Mouse (Mus musculus) heart, adult 11 months (tissue): ENCODE results near the gene Slc26a9.

ENCODE experiments used
- DNase-seq: peaks from one replicate; pipeline ENCODE4 v3.0.0; 2022

Slc26a9 gene

DNA sequence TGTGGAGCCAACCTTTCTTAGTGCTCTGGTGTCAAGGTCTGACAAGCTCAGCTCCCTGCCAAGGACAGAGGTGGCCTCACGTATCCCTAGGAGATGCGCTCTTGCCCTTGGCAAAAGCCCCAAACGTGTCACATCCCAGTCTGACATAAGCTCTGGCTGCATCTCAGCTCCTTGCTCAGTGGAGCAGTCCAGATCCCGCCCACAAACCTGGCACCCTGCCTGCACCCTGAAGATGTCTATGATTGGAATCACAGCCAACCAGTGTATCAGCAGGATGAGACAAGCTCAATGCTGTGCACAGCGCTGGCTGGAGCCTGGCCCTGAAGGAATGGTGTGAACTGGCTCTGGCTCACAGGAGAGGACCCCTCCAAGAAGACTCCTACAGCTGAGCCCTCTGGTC is 6.6 kb upstream of the Slc26a9 start:
- peak; percentile 96 for DNase-seq

DNA sequence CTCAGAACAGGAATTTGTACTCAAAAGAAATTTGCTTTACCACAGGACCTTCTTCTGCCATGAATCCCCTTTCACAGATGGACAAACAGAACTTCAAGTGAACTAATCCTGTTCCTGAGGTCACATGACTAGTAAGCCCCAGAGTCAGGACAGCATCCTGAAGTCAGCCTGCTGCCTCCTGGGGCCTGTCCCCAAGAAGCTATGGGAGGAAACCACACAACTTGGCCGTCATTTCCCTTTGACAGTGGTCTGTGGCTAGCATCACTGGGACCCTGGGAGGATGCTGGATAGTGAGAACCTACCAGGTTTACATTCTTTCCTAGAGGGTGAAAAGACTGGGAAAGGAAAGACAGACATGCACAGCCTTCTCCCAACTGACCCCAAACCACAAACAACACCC is 5.1 kb upstream of the Slc26a9 start:
- no peak for DNase-seq

DNA sequence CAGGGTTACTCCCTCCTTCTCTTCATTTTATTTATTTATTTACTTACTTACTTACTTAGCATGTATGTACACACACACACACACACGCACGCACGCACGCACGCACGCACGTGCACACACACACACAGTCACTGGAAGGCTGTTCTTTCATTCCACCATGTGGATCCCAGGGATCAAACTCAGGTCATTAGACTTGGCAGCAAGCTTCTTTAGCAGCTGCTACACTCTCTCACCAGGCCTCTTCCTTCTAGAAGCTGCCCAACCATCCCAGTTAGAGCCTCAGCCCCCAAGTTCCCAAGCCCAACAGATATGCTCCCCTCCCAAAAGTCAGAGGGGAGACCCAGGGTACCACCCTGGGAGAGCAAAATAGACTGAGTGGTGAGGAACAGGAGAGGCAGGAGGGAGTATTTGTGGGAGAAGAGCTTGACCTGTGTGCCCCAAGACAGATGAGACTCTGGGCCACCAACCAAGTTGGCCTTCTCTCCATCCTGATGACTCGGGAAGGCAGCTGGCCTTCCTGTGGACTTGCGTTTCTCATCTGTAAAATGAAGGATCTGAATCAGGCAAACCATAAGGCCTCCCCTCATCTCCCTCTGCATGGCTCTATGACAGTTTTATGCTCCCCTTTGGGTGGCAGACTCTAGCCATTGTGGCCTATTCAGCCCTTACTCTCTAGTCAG is 4.2 kb upstream of the Slc26a9 start:
- peak; percentile 94 for DNase-seq

DNA sequence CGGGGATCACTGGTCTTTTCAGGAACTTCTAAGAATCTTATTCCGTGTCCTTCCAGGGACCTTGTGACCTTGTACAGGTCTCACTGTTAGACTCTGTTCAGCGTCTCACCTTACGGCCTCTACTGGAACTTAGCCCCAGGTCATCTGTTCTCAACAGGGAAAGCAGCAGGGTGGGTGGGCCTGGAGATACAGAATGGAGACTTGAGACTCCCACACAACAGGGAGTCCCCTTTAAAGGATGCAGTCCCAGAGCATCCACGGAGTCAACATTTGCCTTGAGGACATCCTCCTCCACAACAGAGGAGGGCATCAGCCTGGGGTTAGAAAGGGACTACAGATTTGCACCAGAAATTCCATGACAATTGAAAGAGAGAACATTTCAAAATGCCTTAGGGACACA is 1.6 kb downstream of the Slc26a9 start:
- no peak for DNase-seq

DNA sequence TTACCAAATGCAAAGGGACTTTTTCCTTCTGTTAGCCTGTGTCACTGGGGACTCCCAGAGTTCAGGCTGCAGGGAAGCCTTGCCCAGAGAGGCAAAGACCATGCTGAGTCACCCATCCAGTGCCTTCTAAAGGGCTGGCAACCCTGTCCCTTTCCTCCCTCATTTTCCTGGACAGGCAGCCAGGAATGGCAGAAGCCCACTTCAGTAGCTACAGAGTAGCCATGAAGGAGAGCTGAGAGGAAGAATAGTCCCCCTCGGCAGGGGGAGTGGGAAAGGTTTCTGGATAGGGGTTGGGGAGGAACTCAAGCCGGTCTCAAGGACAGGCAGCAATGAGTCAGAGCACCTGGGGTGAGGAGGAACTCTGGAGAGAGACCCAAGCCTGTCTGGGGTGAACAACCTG is 3.9 kb downstream of the Slc26a9 start:
- DNase-seq, result no peak

DNA sequence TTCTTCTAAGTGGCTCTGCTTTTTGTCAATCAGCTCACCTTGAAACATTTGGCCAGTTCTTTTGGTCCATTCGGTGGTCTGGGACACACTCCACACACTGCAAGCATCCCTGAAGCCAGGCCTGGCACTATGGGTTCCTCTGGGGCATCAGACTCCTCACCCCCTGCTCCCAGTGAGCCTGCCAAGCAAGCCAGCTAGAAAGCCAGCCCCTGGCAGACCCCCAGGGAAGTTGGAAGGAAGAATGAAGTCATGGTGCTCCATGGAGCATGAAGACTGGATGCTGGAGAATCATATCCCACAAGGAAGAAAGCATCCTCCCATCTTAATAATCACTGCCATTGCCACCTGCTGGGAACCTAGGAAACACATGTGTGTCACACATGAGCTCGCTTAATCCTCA is 4.8 kb downstream of the Slc26a9 start:
- no peak for DNase-seq

DNA sequence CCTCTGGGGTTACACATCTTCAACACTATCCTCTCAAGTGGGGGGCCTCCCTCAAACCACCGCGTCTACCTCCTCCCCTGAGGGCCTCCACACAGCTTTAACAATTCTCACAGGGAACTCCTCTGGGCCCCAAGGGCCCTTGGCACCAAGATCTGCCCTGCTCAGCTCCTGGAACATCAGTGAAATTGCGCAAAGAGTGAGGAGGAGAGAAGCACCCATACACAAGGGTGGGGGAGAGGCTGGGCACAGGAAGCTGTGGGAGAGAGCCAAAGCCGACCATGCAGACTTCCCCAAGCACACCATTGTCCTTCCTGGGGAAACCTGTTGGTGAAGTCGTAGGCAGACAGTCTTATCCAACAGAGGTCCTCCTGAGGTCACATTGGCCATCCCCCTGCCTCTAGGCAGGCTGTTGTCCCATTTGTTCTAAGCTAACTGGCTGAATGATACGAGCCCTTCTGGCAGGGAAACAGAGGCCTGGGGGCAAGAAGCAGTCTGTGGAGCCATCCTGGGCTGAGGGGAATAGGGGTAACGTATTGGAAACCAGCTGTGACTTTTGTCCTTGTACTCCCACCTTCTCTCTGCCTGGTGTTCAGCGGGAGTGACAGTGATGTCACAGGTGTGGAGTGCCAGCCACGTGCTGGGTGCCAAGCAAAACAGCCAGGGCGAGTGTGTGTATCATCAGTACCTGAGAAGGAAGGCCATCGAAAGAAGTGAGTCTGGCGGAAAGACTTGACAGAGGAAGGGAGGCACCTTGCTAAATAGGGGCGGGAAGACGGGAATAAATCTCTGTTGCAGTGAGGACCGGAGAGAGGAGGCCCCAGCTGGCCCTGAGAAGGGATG is 6.1 kb downstream of the Slc26a9 start:
- no peak for DNase-seq

DNA sequence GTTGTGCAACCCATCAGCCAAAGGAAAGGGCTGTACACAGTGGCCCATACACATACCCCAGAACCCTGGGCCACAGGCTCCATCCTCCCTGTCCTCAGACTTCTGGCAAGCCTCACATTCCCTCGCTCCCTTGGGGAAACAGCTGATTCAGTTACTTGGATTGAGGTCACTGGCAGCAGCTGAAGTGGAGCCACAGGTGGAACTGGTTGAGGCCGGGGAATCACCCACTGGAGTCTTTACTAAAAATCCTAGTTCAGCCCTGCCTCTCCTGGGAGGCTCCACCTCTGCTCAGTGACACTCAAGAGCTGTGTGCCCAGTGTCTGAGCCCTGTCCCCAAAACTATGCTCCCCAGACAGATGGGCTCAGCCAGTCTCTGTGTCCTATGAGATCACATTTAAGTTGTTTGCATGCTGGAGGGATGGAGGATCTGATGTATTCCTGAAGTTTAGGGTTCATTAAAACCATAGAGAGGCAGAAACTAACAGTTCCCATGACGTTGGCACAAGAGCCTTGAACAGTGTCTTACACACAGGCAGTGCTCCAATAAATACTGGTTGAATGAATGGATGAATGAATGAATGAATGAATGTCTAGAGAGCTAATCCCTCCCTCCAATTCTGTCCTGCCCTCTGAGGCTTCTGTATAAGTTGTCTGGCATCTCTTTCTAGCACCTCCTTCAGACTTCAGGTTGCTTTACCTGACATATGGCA is 7.5 kb downstream of the Slc26a9 start:
- DNase-seq, result peak; percentile 94

DNA sequence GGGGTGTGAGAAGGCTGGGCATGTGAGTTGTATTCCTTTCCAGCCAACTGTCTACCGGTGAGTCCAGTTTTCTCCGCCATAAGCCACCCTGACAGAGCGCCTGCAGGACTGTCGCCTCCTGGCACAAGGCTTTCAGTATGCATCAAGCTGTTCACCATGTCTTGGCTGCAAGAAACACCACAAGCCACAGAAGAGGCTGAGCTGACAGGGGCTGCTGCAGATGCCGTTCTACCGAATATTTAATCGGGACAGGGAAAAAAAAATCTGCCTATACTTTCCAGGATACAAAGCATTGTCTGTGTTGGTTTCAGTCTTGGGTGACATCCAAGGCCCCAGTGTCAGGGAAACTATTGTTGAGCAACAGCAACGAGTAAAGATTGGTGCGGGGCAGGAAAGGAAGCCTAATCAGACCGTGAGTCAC is 8.1 kb downstream of the Slc26a9 start:
- DNase-seq, result no peak

DNA sequence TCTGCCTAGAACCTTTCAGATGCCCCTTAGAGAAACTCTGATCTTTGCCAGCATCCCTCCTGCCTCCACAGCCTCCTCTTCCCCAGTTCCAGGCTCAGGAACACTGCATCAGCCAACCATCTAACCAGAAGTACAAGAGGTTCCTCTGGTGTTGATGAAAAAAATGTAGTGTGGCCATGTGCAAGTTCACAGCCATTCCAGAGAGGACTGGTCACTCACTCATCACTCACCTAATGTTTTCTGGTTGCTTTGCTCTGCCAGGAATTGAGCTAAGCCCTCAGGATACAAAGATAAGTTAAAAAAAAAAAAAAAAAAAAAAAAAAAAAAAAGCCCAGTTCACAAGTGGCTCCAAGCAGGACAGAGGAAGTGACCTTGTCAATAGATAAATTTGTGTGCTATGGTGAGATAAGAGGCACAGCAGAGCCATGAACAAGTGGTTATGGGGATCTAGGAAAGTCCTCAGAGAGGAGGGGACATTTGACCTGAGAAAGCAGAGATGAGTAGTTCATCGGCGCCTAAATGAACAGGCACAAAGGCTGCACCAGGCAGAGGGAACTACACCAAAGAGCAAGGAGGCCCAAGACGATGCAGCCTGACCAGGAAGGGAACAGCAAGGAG is 10.5 kb downstream of the Slc26a9 start:
- DNase-seq, result no peak

DNA sequence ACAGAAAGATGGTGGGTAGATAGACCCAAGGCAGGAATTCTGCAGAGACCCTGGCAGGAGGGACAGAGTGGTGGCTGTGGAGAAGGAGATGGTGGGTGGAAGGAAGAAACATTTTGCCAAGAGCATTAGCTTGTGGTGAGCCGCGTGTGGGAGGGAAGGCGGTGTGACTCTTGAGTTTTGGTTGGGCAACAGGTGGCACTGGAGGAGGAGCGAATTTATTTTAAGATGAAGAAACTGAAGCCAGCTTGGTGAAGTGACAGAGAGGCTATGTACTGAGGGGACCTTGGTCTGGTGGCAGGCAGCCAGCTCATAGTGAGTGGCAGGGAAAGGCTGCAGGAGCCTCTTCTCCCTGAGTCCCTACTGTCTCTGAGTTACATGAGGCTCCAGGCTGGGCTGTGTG is 11.1 kb downstream of the Slc26a9 start:
- peak; percentile 96 for DNase-seq

DNA sequence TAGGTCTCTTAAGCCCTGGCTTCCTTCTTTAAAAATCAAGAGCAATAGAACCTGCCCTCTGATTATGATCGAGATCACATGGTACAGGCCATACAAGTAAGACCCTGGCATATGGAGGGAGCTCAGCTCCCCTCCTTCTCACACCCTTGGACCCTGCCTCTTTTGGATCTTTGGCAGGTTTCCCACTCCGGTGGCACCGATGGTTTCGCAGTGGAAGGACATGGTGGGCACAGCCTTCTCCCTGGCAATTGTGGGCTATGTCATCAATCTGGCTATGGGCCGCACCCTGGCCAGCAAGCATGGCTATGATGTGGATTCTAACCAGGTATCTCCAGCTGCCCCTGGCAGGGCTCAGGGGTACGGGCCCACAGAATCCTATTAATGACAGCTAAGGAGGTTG is 13.4 kb downstream of the Slc26a9 start:
- peak; percentile 64 for DNase-seq

DNA sequence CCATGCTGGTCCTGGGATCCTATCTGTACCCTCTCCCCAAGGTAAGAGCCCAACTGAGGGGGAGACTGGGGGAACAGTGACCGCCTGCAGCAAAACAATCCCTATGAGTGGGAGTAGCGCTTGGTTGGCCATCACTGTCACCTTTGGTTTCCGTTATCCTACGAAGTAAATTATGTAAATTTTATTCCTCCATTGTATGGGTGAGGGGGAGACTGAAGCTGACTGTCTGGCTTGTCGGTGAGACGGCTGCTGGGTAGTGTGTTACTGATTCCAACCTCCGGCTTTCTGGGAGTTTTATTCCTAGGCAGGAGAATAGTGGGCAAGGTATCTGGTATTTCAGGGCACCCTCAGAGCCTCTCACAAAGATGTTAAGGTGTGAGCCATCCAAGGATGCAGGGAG is 15.0 kb downstream of the Slc26a9 start:
- DNase-seq, result peak; percentile 65

DNA sequence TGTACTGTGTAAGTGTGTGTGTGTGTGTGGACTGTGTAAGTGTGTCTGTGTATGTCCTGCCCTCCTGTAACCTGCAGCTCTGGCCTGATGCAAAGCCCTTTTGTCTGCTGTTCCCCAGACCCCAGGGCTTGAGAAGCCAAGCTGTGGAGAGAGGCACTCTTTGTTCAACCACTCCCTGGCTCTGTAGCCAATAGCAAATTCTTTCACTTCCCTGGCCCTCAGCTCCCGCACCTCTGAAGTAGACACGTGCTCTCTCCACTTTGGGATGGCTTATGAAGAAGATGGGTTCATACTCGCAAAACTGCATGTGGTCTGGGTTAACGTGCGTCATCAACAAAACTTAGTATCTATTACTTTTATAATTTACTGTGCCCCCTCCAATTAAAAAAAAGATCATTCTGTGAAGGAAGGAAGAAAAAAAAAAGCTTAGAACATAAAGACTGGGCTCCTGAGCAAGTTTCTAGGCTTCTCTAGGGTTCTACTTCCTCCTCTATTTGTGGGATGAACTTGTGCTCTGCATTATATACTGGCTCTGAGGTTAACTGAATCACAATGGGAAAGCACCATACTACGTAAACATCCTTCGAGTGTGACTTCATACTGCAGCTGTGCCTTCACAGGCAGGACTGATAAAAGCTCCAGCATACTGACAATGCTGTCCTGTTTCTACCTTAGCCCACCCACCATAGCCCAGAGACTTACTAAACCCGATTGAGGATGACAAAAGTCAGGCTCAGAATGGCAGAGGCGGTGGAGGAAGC is 16.0 kb downstream of the Slc26a9 start:
- peak; percentile 77 for DNase-seq

DNA sequence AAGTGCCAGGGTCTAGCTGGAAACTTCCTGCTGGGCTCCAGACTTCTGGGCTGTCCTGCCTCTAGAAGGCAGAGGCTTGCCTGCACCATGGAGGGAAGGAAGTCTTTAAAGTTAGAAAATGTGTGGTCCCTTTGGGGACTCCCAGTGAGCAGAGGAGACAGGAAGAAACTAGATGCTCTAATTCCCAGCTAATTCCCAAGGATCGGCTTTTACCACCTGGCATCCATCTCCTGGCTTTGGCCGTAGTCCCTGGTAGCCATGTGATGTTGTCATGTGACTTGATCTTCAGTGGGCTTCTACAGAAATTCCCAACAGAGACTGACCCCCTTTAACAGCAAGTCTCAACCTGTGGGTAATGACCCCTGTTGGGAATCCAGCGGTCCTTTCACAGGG is 16.6 kb downstream of the Slc26a9 start:
- peak; percentile 79 for DNase-seq

DNA sequence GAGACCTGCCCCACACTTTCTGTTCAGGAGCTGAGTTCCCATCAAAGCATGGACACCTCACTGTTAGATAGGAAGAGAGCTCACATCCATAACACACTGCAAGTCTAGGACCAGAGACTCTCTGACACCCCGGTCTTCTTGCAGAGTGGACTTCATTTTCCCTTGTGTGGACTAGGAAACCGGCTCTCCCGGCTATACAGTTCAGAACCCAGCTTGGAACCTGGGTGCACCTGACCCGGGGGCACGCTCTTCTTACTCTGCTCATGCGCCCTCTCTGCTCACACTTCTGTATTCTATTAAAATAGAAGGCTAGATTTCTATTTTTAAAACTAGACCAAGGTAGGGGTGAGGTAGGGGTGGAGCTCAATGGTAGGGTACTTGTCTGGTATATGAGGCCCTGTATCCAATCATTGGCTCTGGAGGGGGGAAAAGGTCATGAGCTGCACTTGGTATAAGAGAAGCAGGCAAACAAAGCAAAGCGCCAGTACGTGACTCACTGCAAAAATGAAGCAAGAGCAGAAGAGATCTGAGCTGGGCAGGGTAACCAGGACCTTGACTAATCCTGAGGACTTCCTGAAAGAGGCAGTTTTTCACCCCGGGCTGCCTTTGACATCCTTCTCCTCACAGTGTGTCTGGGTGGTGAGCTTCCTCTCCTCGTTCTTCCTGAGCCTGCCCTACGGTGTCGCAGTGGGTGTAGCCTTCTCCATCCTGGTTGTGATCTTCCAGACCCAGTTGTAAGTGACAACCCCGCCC is 17.4 kb downstream of the Slc26a9 start:
- DNase-seq, result peak; percentile 84

DNA sequence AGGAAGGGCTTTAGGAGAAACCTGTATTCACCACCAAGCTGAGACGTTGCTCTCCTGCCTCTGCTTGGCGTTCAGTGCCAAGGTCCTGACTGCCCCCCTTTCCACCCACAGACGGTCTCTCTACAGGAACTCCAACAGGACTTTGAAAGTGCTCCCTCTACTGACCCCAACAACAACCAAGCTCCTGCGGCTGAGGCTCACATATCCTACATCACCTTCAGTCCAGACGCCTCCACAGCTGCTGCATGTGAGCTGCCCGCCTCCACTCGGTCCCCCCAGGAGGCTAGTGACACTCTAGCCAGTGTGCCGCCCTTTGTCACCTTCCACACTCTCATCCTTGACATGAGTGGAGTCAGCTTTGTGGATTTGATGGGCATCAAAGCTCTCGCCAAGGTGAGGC is 19.9 kb downstream of the Slc26a9 start:
- DNase-seq, result peak; percentile 78

DNA sequence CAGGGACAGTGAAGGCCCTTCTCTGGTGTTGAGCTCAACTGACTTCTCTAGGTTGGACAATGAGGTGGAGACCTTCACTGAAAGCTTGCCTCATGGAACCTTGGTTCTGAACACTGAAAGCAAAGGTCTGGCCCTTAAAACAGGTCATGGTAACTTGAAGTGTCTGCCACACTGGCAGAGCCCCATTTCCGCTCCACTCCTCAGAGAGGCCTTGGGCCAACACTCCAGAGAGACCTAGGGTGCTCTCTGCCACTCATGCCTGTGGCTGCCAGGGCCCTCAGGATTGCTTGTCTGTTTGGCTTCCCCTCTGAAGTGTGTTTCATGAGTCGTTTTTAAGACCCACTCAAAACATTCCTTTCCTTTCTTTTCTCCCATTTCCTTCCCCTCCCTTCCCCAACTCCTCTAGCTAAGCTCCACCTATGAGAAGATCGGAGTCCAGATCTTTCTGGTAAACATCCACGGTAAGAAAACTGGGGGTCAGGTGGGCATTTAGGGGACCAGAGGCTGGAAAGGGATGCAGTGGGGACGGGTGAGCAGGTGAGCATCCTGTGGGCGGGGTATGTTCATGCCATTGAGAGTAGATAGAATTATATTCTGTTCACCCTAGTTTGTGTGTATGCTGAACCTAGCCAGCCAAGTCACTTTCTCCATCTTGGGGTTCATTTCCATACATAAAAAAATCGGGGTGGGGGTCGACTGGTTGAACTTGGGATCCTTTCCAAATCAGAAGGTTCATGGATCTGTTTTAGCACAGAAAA is 20.9 kb downstream of the Slc26a9 start:
- peak; percentile 85 for DNase-seq

DNA sequence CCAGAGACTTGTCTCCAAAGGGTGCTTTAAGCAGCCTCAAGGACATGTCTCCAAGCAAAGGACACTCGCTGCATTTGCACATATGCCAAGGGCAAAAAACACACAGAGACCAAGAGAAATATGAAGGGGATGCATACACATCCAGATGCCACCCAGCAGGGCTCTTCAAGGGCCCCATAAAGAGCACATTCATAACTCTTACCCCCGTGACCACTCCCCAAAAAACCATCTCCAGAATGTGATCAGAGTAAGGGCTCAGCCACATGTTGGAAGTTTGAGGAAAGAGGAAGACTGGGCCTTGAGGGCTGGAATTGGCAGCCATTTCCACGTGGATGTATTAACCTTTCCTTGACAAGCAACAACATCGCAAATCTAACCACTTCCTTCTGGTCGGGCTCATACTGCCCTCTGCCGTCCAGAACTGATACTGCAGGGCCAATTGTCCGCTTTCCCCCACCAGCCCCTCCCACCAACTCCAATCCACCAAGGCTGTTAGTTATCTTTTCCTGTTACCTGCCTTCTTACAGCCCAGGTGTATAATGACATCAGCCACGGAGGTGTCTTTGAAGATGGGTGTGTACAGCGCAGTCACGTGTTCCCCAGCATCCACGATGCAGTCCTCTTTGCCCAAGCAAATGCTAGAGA is 21.7 kb downstream of the Slc26a9 start:
- peak; percentile 93 for DNase-seq

DNA sequence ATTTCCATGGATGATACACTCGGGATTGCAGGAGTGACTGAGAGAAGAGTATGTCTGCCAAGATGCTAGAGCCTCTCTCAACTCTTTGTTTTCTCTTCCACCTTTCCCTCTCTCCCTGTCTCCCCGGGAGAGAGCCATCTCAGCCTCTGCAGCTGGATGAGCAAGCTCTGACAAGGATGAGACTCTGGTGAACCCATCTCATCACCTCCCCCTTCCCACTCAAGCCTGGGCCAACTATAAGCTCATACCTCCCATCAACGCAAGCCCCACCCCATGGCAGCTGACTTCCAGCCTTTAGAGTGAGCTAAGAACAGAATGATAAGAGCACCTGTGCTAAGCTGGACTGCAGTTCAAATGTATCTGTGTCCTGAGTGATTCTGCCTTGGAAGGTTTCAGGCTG is 25.5 kb downstream of the Slc26a9 start:
- DNase-seq, result peak; percentile 81

DNA sequence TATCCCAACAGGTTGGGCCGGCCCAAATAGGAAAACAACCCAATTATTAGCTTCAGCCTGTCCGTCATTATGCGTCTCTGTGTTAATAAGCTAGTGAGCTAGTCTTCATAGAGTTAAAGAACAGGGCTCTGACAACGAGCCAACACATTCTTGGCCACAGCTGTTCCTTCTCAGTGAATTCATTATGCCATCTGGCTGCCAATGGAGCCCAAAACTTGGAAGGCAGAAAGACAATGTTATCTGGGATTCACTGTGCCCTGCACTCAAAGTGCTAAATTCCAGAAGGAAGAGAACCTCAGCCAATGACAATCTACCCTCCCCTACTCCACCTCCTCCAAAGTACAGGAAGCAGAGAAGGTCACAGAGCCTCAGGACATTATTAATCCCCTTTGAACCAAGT is 26.8 kb downstream of the Slc26a9 start:
- DNase-seq, result peak; percentile 96
